Mouse (Mus musculus) bone marrow, adult 2 months (tissue): ENCODE measurements around the gene E4f1. TPM values are rescaled to one million over a fixed set of nuclear protein-coding genes. Genes with fewer than 3 reads are reported as not detected.
A peak's percentile ranks its signal among the peaks of the same experiment; 100 is the strongest.

Experiments used
- H3K27ac ChIP-seq: fragments of 200-500 bp; 2 replicates; pipeline ENCODE4 v1.5.1; 2012; ENCODE audit warnings: low read depth, mild to moderate bottlenecking, control low read depth, inconsistent platforms, low read length; ENCODE audit not compliant: control insufficient read depth, poor library complexity, insufficient read depth
- H3K4me1 ChIP-seq: fragments of 200-500 bp; 2 replicates; pipeline ENCODE4 v1.6.1; 2011; ENCODE audit warnings: low read length; ENCODE audit not compliant: control insufficient read depth, insufficient read depth
- H3K4me3 ChIP-seq: fragments of 200-500 bp; replicated peaks from 2 replicates; pipeline ENCODE3; 2011; ENCODE audit warnings: mild to moderate bottlenecking, low read depth, low read length, control low read depth; ENCODE audit not compliant: control insufficient read depth
- CTCF ChIP-seq: fragments of 200-500 bp; IDR thresholded peaks from 2 replicates; pipeline ENCODE4 v1.5.1; 2011; ENCODE audit warnings: low read length, control low read depth; ENCODE audit not compliant: control insufficient read depth, insufficient read depth
- POLR2A ChIP-seq: fragments of 200-500 bp; IDR thresholded peaks from 2 replicates; pipeline ENCODE4 v1.6.1; 2011; ENCODE audit warnings: low read depth, mild to moderate bottlenecking, control low read depth, low read length, borderline replicate concordance; ENCODE audit not compliant: control insufficient read depth
- WGBS: fragments of 180-500 bp; shearing (Covaris S2); methylation state at CpG from one replicate; pipeline ENCODE4 v1.1.7; 2018; 5-methylcytosine and 5-hydroxymethylcytosine counted together
- polyA plus RNA-seq: library from polyadenylated mRNA; stranded (reverse); fragments of >200 nt; gene quantifications from 2 replicates; pipeline ENCODE4 v1.2.4, GENCODE M21; 2011; ENCODE audit warnings: low replicate concordance; ENCODE audit not compliant: missing spikeins, insufficient read depth, insufficient read length

The E4f1 gene
- polyA plus RNA-seq, 1 experiment = 70.1 TPM

- Histone ChIP-seq H3K4me1 (no peaks in the 10 kb centered on the region; the same call in 1 of the 2 replicates), H3K27ac (no peak overlapping the region), H3K4me3 (no peak overlapping the region)
- 91% methylated on average over 5 of the region's 5 CpGs for WGBS
- TF ChIP-seq CTCF = no peak
- no peak for TF ChIP-seq POLR2A
Measured at GRCm38 (mm10) chr17:24424489-24424888, 45.6 kb downstream of the E4f1 start.

GRCm38 (mm10) chr17:24423114-24423513, 47.0 kb downstream of the E4f1 start:
- H3K4me1 ChIP-seq = no peaks in the 10 kb centered on the region; the same call in 1 of the 2 replicates
- no peak for TF ChIP-seq CTCF
- no peak for TF ChIP-seq POLR2A
- no peak overlapping the region for H3K27ac ChIP-seq
- 92% methylated on average over 4 of the region's 4 CpGs for WGBS
- H3K4me3 ChIP-seq = no peak overlapping the region

- H3K4me3 ChIP-seq = peak overlapping the region; percentile 32
Measured at GRCm38 (mm10) chr17:24416051-24416652, 54.0 kb downstream of the E4f1 start.

GRCm38 (mm10) chr17:24415011-24415410, 55.1 kb downstream of the E4f1 start:
- no peaks in the 10 kb centered on the region; the same call in 1 of the 2 replicates for H3K4me1 ChIP-seq
- WGBS = 0% methylated on average over 21 of the region's 21 CpGs
- H3K27ac ChIP-seq = peak overlapping the region; percentile 89
- H3K4me3 ChIP-seq = peak overlapping the region; percentile 99
- TF ChIP-seq CTCF (no peak), POLR2A (no peak)

More at GRCm38 (mm10) chr17:24416051-24416652, 54.0 kb downstream of the E4f1 start:
- H3K27ac ChIP-seq = no peak overlapping the region
- WGBS = 63% methylated on average over 3 of the region's 3 CpGs
- no peaks in the 10 kb centered on the region; the same call in 1 of the 2 replicates for H3K4me1 ChIP-seq
- TF ChIP-seq CTCF = no peak
- TF ChIP-seq POLR2A = no peak

GRCm38 (mm10) chr17:24414230-24414976, 55.7 kb downstream of the E4f1 start, which contains the start of gene Rnps1:
TSS of gene Rnps1 (plus strand) at chr17:24414565.
- no peaks in the 10 kb centered on the region; the same call in 1 of the 2 replicates for H3K4me1 ChIP-seq
- TF ChIP-seq POLR2A (peak; percentile 42), CTCF (peak; percentile 1; the same call in 1 of the 2 replicates)
- peak within 1 kb of the TSS; percentile 99 for H3K4me3 ChIP-seq
- under 1% methylated on average over 64 of the region's 64 CpGs for WGBS
- H3K27ac ChIP-seq = peak within 1 kb of the TSS; percentile 92

GRCm38 (mm10) chr17:24413557-24414211, 56.4 kb downstream of the E4f1 start:
- WGBS = 5% methylated on average over 22 of the region's 22 CpGs

GRCm38 (mm10) chr17:24407116-24407803, 62.9 kb downstream of the E4f1 start:
- TF ChIP-seq CTCF = no peak
- TF ChIP-seq POLR2A = no peak
- Histone ChIP-seq H3K4me1 (no peaks in the 10 kb centered on the region), H3K4me3 (no peak overlapping the region), H3K27ac (no peak overlapping the region)
- WGBS = 92% methylated on average over 12 of the region's 12 CpGs

More at GRCm38 (mm10) chr17:24413557-24414211, 56.4 kb downstream of the E4f1 start:
- TF ChIP-seq CTCF (peak; percentile 31; the same call in 1 of the 2 replicates), POLR2A (no peak)
- H3K27ac ChIP-seq = peak overlapping the region; percentile 92
- peak overlapping the region; percentile 96 for H3K4me3 ChIP-seq
- no peaks in the 10 kb centered on the region; the same call in 1 of the 2 replicates for H3K4me1 ChIP-seq
